Mouse (Mus musculus) MEL (cell line): ENCODE data around the gene Gm11437. TPM values are rescaled to one million over a fixed set of nuclear protein-coding genes. Genes with fewer than 3 reads are reported as not detected.

Experiments
- DNase-seq: peaks from one replicate; pipeline ENCODE4 v3.0.0; 2011; ENCODE audit warnings: low read depth, low spot score
- H3K27ac ChIP-seq: 2 replicates; pipeline ENCODE4 v1.5.1; 2012; ENCODE audit warnings: low read depth, mild to moderate bottlenecking, control low read depth, low read length, moderate library complexity; ENCODE audit not compliant: control insufficient read depth
- H3K27me3 ChIP-seq, 2 experiments: fragments of 150-350 bp in 1 of 2; sonication (generic) in 1 of 2; 2 replicates each; pipeline ENCODE4 v1.6.1; 2012; ENCODE audit warnings: low read length in 2 of 2, mild to moderate bottlenecking in 2 of 2, improper control_type of control experiment in 1 of 2, moderate library complexity in 1 of 2; ENCODE audit not compliant: insufficient read depth in 2 of 2, control insufficient read depth in 1 of 2
- H3K36me3 ChIP-seq, 2 experiments: 2 replicates each; pipeline ENCODE4 v1.6.1; 2012 to 2014; ENCODE audit warnings: low read length in 2 of 2, improper control_type of control experiment in 1 of 2, inconsistent platforms in 1 of 2, mild to moderate bottlenecking in 1 of 2; ENCODE audit not compliant: insufficient read depth in 2 of 2, control insufficient read depth in 1 of 2
- H3K4me1 ChIP-seq, 2 experiments: fragments of 150-350 bp in 1 of 2; sonication (generic) in 1 of 2; 2 replicates each; pipeline ENCODE4 v1.6.1; 2012; ENCODE audit warnings: low read length in 2 of 2, improper control_type of control experiment in 1 of 2, mild to moderate bottlenecking in 1 of 2; ENCODE audit not compliant: insufficient read depth in 2 of 2, control insufficient read depth in 1 of 2
- H3K4me3 ChIP-seq, 2 experiments: fragments of 150-350 bp in 1 of 2; sonication (generic) in 1 of 2; 2 replicates each; pipeline ENCODE4 v1.5.1; 2012; ENCODE audit warnings: low read depth in 2 of 2, low read length in 2 of 2, mild to moderate bottlenecking in 2 of 2, moderate library complexity in 2 of 2, control low read depth in 1 of 2, improper control_type of control experiment in 1 of 2; ENCODE audit not compliant: control insufficient read depth in 1 of 2, insufficient read depth in 1 of 2
- H3K79me2 ChIP-seq: 2 replicates; pipeline ENCODE4 v1.6.1; 2012; ENCODE audit warnings: mild to moderate bottlenecking, low read length, moderate library complexity; ENCODE audit not compliant: control insufficient read depth, poor library complexity, insufficient read depth
- H3K9ac ChIP-seq: 2 replicates; pipeline ENCODE4 v1.6.1; 2012; ENCODE audit warnings: low read depth, mild to moderate bottlenecking, control low read depth, low read length, moderate library complexity; ENCODE audit not compliant: control insufficient read depth, poor library complexity, severe bottlenecking
- H3K9me3 ChIP-seq: fragments of 150-350 bp; sonication (generic); replicated peaks from 2 replicates; pipeline ENCODE4 v1.6.1; 2012; ENCODE audit warnings: mild to moderate bottlenecking, low read length, improper control_type of control experiment, moderate library complexity; ENCODE audit not compliant: insufficient read depth
- BHLHE40 ChIP-seq: IDR thresholded peaks from 2 replicates; pipeline ENCODE4 v1.6.1; 2012; ENCODE audit warnings: low read depth, mild to moderate bottlenecking, inconsistent platforms, low read length, improper control_type of control experiment, borderline replicate concordance
- CHD1 ChIP-seq: IDR thresholded peaks from 2 replicates; pipeline ENCODE4 v1.6.1; 2012; ENCODE audit warnings: low read depth, mild to moderate bottlenecking, inconsistent platforms, low read length, improper control_type of control experiment
- CHD2 ChIP-seq: IDR thresholded peaks from 2 replicates; pipeline ENCODE4 v1.6.1; 2011; ENCODE audit warnings: low read length, improper control_type of control experiment
- CTCF ChIP-seq, 3 experiments: IDR thresholded peaks in 2 of 3; conservative IDR thresholded peaks in 1 of 3; 2 replicates each; pipeline ENCODE4 v1.5.1; 2011 to 2012; ENCODE audit warnings: low read length in 3 of 3, low read depth in 2 of 3, mild to moderate bottlenecking in 2 of 3, improper control_type of control experiment in 1 of 3, inconsistent platforms in 1 of 3, mixed read lengths in 1 of 3, moderate library complexity in 1 of 3; ENCODE audit not compliant: control insufficient read depth in 1 of 3, insufficient read depth in 1 of 3, poor library complexity in 1 of 3, severe bottlenecking in 1 of 3
- E2F4 ChIP-seq: IDR thresholded peaks from 2 replicates; pipeline ENCODE4 v1.6.1; 2011; ENCODE audit warnings: low read depth, low read length, improper control_type of control experiment, borderline replicate concordance
- ELF1 ChIP-seq: IDR thresholded peaks from 2 replicates; pipeline ENCODE4 v1.6.1; 2014; ENCODE audit warnings: low read depth, mild to moderate bottlenecking, inconsistent platforms, low read length, improper control_type of control experiment, moderate library complexity
- EP300 ChIP-seq, 2 experiments: IDR thresholded peaks; 2 replicates each; pipeline ENCODE4 v1.6.1; 2011; ENCODE audit warnings: improper control_type of control experiment in 2 of 2, low read length in 2 of 2, low read depth in 1 of 2, mild to moderate bottlenecking in 1 of 2
- ETS1 ChIP-seq: IDR thresholded peaks from 2 replicates; pipeline ENCODE4 v1.6.1; 2012; ENCODE audit warnings: low read depth, mild to moderate bottlenecking, inconsistent platforms, low read length, improper control_type of control experiment, moderate library complexity
- GABPA ChIP-seq: IDR thresholded peaks from 2 replicates; pipeline ENCODE4 v1.6.1; 2012; ENCODE audit warnings: low read depth, mild to moderate bottlenecking, inconsistent platforms, low read length, improper control_type of control experiment, moderate library complexity
- HCFC1 ChIP-seq: IDR thresholded peaks from 2 replicates; pipeline ENCODE4 v1.6.1; 2012; ENCODE audit warnings: low read depth, mild to moderate bottlenecking, inconsistent platforms, low read length, improper control_type of control experiment, moderate library complexity
- JUND ChIP-seq: IDR thresholded peaks from 2 replicates; pipeline ENCODE4 v1.6.1; 2011; ENCODE audit warnings: low read depth, mild to moderate bottlenecking, improper control_type of control experiment, low read length
- KAT2A ChIP-seq: conservative IDR thresholded peaks from 2 replicates; pipeline ENCODE4 v1.6.1; 2012; ENCODE audit warnings: low read depth, low read length, improper control_type of control experiment, inconsistent platforms
- MAFK ChIP-seq: IDR thresholded peaks from 2 replicates; pipeline ENCODE4 v1.6.1; 2011; ENCODE audit warnings: low read depth, mild to moderate bottlenecking, low read length, improper control_type of control experiment, borderline replicate concordance
- MAZ ChIP-seq: IDR thresholded peaks from 2 replicates; pipeline ENCODE4 v1.6.1; 2012; ENCODE audit warnings: low read depth, mild to moderate bottlenecking, inconsistent platforms, low read length, improper control_type of control experiment
- MEF2A ChIP-seq: IDR thresholded peaks from 2 replicates; pipeline ENCODE4 v1.6.1; 2014; ENCODE audit warnings: low read depth, mild to moderate bottlenecking, inconsistent platforms, low read length, improper control_type of control experiment; ENCODE audit not compliant: poor library complexity, insufficient replicate concordance, severe bottlenecking; ENCODE audit errors: extremely low read depth
- MXI1 ChIP-seq: IDR thresholded peaks from 2 replicates; pipeline ENCODE4 v1.6.1; 2011; ENCODE audit warnings: mild to moderate bottlenecking, low read depth, low read length, improper control_type of control experiment
- MYB ChIP-seq: IDR thresholded peaks from 2 replicates; pipeline ENCODE4 v1.6.1; 2011; ENCODE audit warnings: mild to moderate bottlenecking, low read depth, low read length, improper control_type of control experiment
- MYC ChIP-seq: IDR thresholded peaks from 2 replicates; pipeline ENCODE4 v1.6.1; 2011; ENCODE audit warnings: low read depth, mild to moderate bottlenecking, low read length, improper control_type of control experiment, moderate library complexity
- NELFE ChIP-seq: IDR thresholded peaks from 2 replicates; pipeline ENCODE4 v1.6.1; 2011; ENCODE audit warnings: low read depth, low read length, improper control_type of control experiment
- NRF1 ChIP-seq: IDR thresholded peaks from 2 replicates; pipeline ENCODE4 v1.6.1; 2014; ENCODE audit warnings: low read depth, mild to moderate bottlenecking, inconsistent platforms, low read length, improper control_type of control experiment, moderate library complexity; ENCODE audit not compliant: poor library complexity, insufficient read depth, severe bottlenecking
- POLR2AphosphoS2 ChIP-seq: IDR thresholded peaks from 2 replicates; pipeline ENCODE4 v1.6.1; 2011; ENCODE audit warnings: low read length, improper control_type of control experiment
- POLR2AphosphoS5 ChIP-seq: IDR thresholded peaks from 2 replicates; pipeline ENCODE4 v1.6.1; 2012; ENCODE audit warnings: low read depth, borderline replicate concordance, mild to moderate bottlenecking, inconsistent platforms, low read length, moderate library complexity, mixed read lengths
- RAD21 ChIP-seq: IDR thresholded peaks from 2 replicates; pipeline ENCODE4 v1.6.1; 2011; ENCODE audit warnings: mild to moderate bottlenecking, low read depth, low read length, improper control_type of control experiment
- RCOR1 ChIP-seq: IDR thresholded peaks from 2 replicates; pipeline ENCODE4 v1.6.1; 2012; ENCODE audit warnings: low read depth, mild to moderate bottlenecking, inconsistent platforms, low read length, improper control_type of control experiment
- SMC3 ChIP-seq: IDR thresholded peaks from 2 replicates; pipeline ENCODE4 v1.6.1; 2011; ENCODE audit warnings: low read depth, low read length, improper control_type of control experiment
- ZC3H11A ChIP-seq: IDR thresholded peaks from 2 replicates; pipeline ENCODE4 v1.6.1; 2012; ENCODE audit warnings: low read depth, mild to moderate bottlenecking, inconsistent platforms, low read length, improper control_type of control experiment
- ZKSCAN1 ChIP-seq: IDR thresholded peaks from 2 replicates; pipeline ENCODE4 v1.6.1; 2012; ENCODE audit warnings: low read depth, mild to moderate bottlenecking, inconsistent platforms, low read length, improper control_type of control experiment, moderate library complexity
- ZMIZ1 ChIP-seq: IDR thresholded peaks from 2 replicates; pipeline ENCODE4 v1.6.1; 2012; ENCODE audit warnings: low read depth, mild to moderate bottlenecking, inconsistent platforms, low read length, improper control_type of control experiment, moderate library complexity
- polyA plus RNA-seq, 2 experiments: library from polyadenylated mRNA; stranded (reverse) in 1 of 2; unstranded in 1 of 2; fragments of >175 nt in 1 of 2; fragments of >200 nt in 1 of 2; gene quantifications; 2 replicates each; pipeline versions ENCODE4 v1.2.1 to v1.2.4; 2012; ENCODE audit warnings: low replicate concordance in 2 of 2, low read depth in 1 of 2; ENCODE audit not compliant: insufficient read length in 2 of 2, insufficient read depth in 1 of 2, missing spikeins in 1 of 2
- total RNA-seq: library from RNA; depleted of rRNA; stranded (reverse); fragments of 300-350 nt; gene quantifications from 2 replicates; pipeline ENCODE4 v1.2.3, GENCODE M21; 2012

Gm11437 gene
- total and polyA plus RNA-seq, 3 experiments, result not detected

GRCm38 (mm10) chr11:84193249-84193648, 26.0 kb upstream of the Gm11437 start:
- H3K79me2 ChIP-seq, result peaks cover 20% of the 10 kb centered on the region
- no peak for DNase-seq
- TF ChIP-seq JUND (no peak), CTCF (IDR thresholded peaks at IDR 0.05 in 2 of 3, conservative IDR thresholded peaks at IDR 0.05 in 1 of 3; ENCODE audit: control insufficient read depth in 1 of 3, insufficient read depth in 1 of 3, low read depth in 2 of 3, low read length in 3 of 3, poor library complexity in 1 of 3, severe bottlenecking in 1 of 3) (no peak), POLR2AphosphoS5 (no peak), MXI1 (no peak), SMC3 (no peak), HCFC1 (no peak), GABPA (no peak), NELFE (no peak), BHLHE40 (no peak), ZKSCAN1 (no peak), ZC3H11A (no peak), MAFK (no peak), E2F4 (no peak), MEF2A (no peak), KAT2A (no peak), POLR2AphosphoS2 (no peak)
- TF ChIP-seq, all 39 proteins: peak for 0
- Histone ChIP-seq H3K27ac (no peak overlapping the region), H3K9me3 (no peaks in the 10 kb centered on the region), H3K27me3 (no peaks in the 10 kb centered on the region), H3K9ac (no peak overlapping the region), H3K4me1 (0 out of 4 replicates have a peak, but pooled peaks cover 0 to 4% of the 10 kb centered on the region in 2 experiments), H3K36me3 (peaks cover 6 to 8% of the 10 kb centered on the region in 2 experiments), H3K4me3 (no peak overlapping the region)

- no peak for DNase-seq
- Histone ChIP-seq H3K36me3 (peaks cover 0 to 5% of the 10 kb centered on the region in 2 experiments; a peak in 3 of 4 replicates), H3K27ac (no peak overlapping the region), H3K4me1 (no peaks in the 10 kb centered on the region), H3K4me3 (no peak overlapping the region), H3K79me2 (peaks cover 25% of the 10 kb centered on the region), H3K27me3 (no peaks in the 10 kb centered on the region), H3K9me3 (no peaks in the 10 kb centered on the region), H3K9ac (no peak overlapping the region)
- TF ChIP-seq CHD2, result no peak
- TF ChIP-seq NRF1, result no peak
- no peak for TF ChIP-seq JUND
- no peak for TF ChIP-seq ELF1
- TF ChIP-seq POLR2AphosphoS2, result no peak
- TF ChIP-seq CHD1, result no peak
- TF ChIP-seq MYC, result no peak
- no peak for TF ChIP-seq ETS1
- no peak for TF ChIP-seq EP300 (IDR thresholded peaks at IDR 0.05; ENCODE audit: low read depth in 1 of 2, low read length in 2 of 2)
- no peak for TF ChIP-seq ZKSCAN1
- TF ChIP-seq MYB, result no peak
- TF ChIP-seq RCOR1, result no peak
- TF ChIP-seq RAD21, result no peak
- no peak for TF ChIP-seq E2F4
- no peak for TF ChIP-seq ZMIZ1
- no peak for TF ChIP-seq HCFC1
- no peak for TF ChIP-seq KAT2A
- TF ChIP-seq MAZ, result no peak
Observed at GRCm38 (mm10) chr11:84190581-84191233, 23.4 kb upstream of the Gm11437 start.
